Mouse (Mus musculus) colon, adult 2 months (tissue): ENCODE measurements around the gene Hemgn. TPM values are rescaled to one million over a fixed set of nuclear protein-coding genes. Genes with fewer than 3 reads are reported as not detected.

Experiments
- polyA plus RNA-seq: library from polyadenylated mRNA; depleted of rRNA; stranded (reverse); fragments of >200 nt; gene quantifications from 2 replicates; pipeline ENCODE4 v1.2.3, GENCODE M21; 2012; rRNA removed

The Hemgn gene
- not detected in 2 replicates for polyA plus RNA-seq

DNA sequence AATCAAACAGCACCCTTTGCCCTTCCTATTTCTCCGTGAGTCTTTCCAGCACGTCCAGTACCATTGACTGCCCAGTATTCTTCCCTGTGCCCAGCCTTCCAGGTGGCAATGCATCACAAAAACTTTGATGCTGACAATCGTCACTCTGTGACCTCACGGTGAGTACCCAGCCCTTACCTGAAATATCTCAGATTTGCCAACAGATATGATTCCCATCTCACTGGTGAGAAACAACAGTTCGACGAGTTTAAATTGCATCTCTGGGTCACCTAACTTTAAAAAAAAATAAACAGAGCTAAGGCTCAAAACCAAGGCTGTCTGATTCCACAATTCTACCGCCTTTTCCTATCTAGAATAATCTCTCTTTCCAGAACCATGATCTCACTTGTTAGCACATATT, at the start of gene Hemgn:
TSS of gene Hemgn (minus strand) at position 101 of the 400 bp plus-strand sequence.

DNA sequence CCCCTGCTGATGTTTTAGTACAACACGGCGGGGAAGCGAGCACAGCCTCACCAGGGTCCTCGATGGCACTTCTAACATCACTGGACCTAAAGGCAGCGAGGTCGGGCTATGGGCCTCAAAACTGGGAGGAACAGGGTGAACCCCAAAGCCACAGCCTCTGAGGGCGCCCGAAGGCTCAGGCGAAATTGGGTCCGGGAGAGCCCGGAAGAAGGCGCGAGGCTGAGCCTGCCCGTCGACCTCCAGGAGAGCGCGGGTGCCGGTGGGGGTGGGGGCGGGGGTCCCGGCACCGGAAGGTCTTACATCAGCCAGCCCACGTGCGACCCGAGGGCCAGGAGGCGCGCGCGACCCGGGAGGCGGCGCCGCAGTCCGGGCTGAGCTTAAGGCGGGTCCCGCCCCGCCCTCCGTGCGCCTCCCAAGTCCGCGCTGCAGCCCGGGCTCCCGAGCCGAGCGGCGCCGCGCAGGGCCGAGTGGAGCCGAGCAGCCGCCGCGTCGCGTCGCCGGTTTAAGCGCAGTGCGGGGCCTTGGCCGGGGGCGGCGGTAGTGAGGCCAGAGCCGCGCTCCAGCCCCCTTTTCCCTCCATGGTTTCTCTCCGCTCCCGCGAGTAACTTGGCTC, 37.3 kb upstream of the Hemgn start, which contains the start of gene Anp32b:
TSS of gene Anp32b (plus strand) at position 384 of the 613 bp plus-strand sequence.

DNA sequence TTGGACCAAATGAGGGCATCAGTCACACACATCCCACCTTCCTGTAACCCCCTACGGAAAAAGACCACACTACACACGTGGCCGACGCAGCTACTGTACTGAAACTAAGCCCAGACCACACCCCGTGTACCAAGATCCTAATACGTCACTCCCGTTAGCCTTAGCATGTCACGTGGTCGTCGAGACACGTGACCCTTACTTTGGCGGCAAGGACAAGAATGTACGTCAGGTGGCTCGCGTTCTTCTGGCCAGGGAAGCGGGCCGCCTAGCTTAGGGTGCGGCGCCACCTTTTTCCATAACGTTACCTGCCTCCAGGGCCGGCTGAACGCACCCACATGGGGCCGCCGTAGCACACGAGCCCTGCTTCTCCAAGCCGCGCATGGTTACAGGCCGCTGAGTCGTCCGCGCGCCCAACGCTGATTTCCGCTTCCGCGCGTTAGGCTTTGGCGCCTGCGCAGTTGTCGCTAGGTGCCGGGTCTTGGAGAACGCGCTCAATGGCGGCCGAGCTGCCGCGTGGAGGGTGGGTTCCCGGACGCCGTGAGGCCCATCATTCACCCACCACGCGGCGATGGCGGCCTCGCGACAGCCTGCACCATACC, 24.2 kb downstream of the Hemgn start, which contains the start of gene Trmo:
TSS of gene Trmo (minus strand) at position 425 of the 599 bp plus-strand sequence.

Other genes starting within 250 kb of the Hemgn start
- 21.7 and 31.9 TPM in 2 replicates for gene Xpa, start 217.2 kb downstream of the Hemgn start, polyA plus RNA-seq
- 0.08 TPM in 1 of 2 replicates, not detected in the other for gene Foxe1, start 69.9 kb downstream of the Hemgn start, polyA plus RNA-seq
- 4.0 and 4.3 TPM in 2 replicates for gene Trmo, start 24.1 kb downstream of the Hemgn start, polyA plus RNA-seq
- 15.9 and 17.1 TPM in 2 replicates for gene Anp32b, start 37.4 kb upstream of the Hemgn start, polyA plus RNA-seq
- 266 and 329 TPM in 2 replicates for gene Nans, start 75.7 kb upstream of the Hemgn start, polyA plus RNA-seq
- gene Trim14, start 122.6 kb upstream of the Hemgn start, polyA plus RNA-seq: 35.1 and 42.0 TPM in 2 replicates
- gene Coro2a, start 188.7 kb upstream of the Hemgn start, polyA plus RNA-seq: 221 and 239 TPM in 2 replicates
- gene Tbc1d2, start 236.7 kb upstream of the Hemgn start, polyA plus RNA-seq: 42.2 and 47.7 TPM in 2 replicates